Mouse (Mus musculus) liver, embryonic 12.5 days (tissue): ENCODE measurements at regions not wholly inside any gene's neighbourhood (a gene's known extent, or its start where the extent isn't known, plus 50 kb on each side); places are given as distances from the start of the nearest gene placed in this dataset.

Experiments used
- ATAC-seq: fragments of 200-750 bp; cut with Nextera tagmentation; 2 replicates; pipeline ENCODE4 v1.8.0; 2017; ENCODE audit warnings: moderate number of reproducible peaks, mild to moderate bottlenecking, moderate library complexity
- H3K27ac ChIP-seq: fragments of 300-500 bp; sonication (generic); 2 replicates; pipeline ENCODE4 v1.5.1; 2016; ENCODE audit warnings: mild to moderate bottlenecking
- H3K27me3 ChIP-seq: fragments of 300-500 bp; sonication (generic); replicated peaks from 2 replicates; pipeline ENCODE4 v1.6.1; 2016; ENCODE audit warnings: mild to moderate bottlenecking, moderate library complexity
- H3K36me3 ChIP-seq: fragments of 300-500 bp; sonication (generic); 2 replicates; pipeline ENCODE4 v1.6.1; 2016; ENCODE audit warnings: mild to moderate bottlenecking, moderate library complexity
- H3K4me1 ChIP-seq: fragments of 300-500 bp; sonication (generic); 2 replicates; pipeline ENCODE4 v1.6.1; 2016
- H3K4me2 ChIP-seq: fragments of 300-500 bp; sonication (generic); 2 replicates; pipeline ENCODE4 v1.6.1; 2016; ENCODE audit warnings: mild to moderate bottlenecking, moderate library complexity
- H3K4me3 ChIP-seq: fragments of 300-500 bp; sonication (generic); 2 replicates; pipeline ENCODE4 v1.5.1; 2016; ENCODE audit warnings: mild to moderate bottlenecking, moderate library complexity
- H3K9ac ChIP-seq: fragments of 300-500 bp; sonication (generic); 2 replicates; pipeline ENCODE4 v1.6.1; 2016; ENCODE audit warnings: mild to moderate bottlenecking, moderate library complexity
- H3K9me3 ChIP-seq: fragments of 300-500 bp; sonication (generic); replicated peaks from 2 replicates; pipeline ENCODE4 v1.6.1; 2016; ENCODE audit warnings: mild to moderate bottlenecking, moderate library complexity
- WGBS: fragments of 180-500 bp; shearing (Covaris S2); methylation state at CpG from one replicate; pipeline ENCODE4 v1.1.7; 2016; ENCODE audit not compliant: insufficient replicate concordance; 5-methylcytosine and 5-hydroxymethylcytosine counted together

DNA sequence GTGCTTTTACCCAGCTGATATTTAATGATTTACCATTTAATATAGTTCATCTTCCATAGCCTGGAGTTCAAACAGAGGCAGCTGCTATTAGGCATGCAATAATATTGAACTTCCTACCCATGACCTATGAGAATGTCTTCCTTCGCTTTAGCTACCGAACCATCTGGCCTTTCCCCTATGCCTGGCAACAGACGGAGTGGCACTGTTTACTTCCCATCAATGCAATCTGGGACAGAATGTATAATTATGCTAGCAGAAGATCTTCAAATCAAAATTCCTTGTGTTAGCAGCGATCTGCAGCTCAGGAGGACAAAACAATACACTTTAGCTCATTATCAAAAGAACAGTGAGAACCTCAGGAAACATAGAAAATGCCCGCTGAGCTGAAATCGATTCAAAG, 352.2 kb upstream of the Adgrl2 start:
- 77% methylated on average over 6 of the region's 6 CpGs for WGBS
- Histone ChIP-seq H3K4me1 (no peaks in the 10 kb centered on the region), H3K27ac (no peak overlapping the region), H3K4me3 (no peak overlapping the region), H3K36me3 (no peaks in the 10 kb centered on the region), H3K9ac (no peak overlapping the region), H3K4me2 (no peak overlapping the region), H3K27me3 (no peaks in the 10 kb centered on the region), H3K9me3 (no peaks in the 10 kb centered on the region)
- ATAC-seq, result no peak

- no peaks in the 10 kb centered on the region for H3K36me3 ChIP-seq
- no peak overlapping the region for H3K27ac ChIP-seq
- H3K4me3 ChIP-seq, result no peak overlapping the region
- ATAC-seq, result no peak
- H3K9me3 ChIP-seq, result no peaks in the 10 kb centered on the region
- no peaks in the 10 kb centered on the region for H3K27me3 ChIP-seq
- WGBS, result 87% methylated on average over 3 of the region's 3 CpGs
- no peaks in the 10 kb centered on the region for H3K4me1 ChIP-seq
- H3K9ac ChIP-seq, result no peak overlapping the region
- H3K4me2 ChIP-seq, result no peak overlapping the region
Measured at GRCm38 (mm10) chr3:149339374-149339753, 349.0 kb upstream of the Adgrl2 start.

DNA sequence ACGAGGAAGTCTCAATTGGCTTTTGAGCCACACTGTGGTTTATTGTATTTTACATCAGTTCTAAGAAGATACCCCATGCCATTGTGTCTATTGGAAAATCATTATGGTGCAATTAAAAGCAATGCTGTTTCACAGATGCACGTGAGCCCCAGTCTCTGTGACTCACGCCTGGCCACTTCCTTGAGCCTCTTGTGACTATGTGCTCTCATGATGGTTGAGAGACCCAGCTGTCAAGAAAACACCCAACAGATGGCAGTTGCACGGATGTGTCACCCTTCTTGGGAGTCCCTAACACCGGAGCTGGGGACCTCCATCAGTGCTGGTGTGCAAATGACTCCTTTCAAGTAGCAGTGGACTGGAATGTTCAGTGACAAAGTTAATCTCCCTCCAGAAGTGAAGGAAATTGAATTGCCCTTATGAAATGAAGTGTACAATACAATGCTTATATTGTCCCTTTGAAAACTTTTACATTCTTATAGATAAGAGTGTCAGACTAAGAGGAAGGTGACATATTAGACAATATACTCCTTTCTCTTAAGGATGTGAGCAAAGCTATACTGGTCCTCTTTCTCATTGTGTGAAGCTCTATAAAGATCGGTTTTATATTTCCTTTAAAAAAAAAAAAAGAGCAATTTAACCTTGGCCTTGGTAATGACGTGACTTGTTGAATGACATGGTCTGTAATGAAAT, 348.5 kb upstream of the Adgrl2 start:
- Histone ChIP-seq H3K9me3 (no peaks in the 10 kb centered on the region), H3K9ac (no peak overlapping the region), H3K4me3 (no peak overlapping the region), H3K4me1 (no peaks in the 10 kb centered on the region), H3K4me2 (no peak overlapping the region), H3K27me3 (no peaks in the 10 kb centered on the region), H3K27ac (no peak overlapping the region), H3K36me3 (no peaks in the 10 kb centered on the region)
- WGBS, result 65% methylated on average over 7 of the region's 7 CpGs
- no peak for ATAC-seq

- H3K27me3 ChIP-seq, result peaks cover 6% of the 10 kb centered on the region; the same call in 1 of the 2 replicates
- H3K4me1 ChIP-seq, result no peaks in the 10 kb centered on the region
- H3K4me3 ChIP-seq, result no peak overlapping the region
- H3K9ac ChIP-seq, result no peak overlapping the region
- WGBS, result 59% methylated on average over 6 of the region's 6 CpGs
- no peaks in the 10 kb centered on the region for H3K36me3 ChIP-seq
- H3K27ac ChIP-seq, result no peak overlapping the region
- H3K9me3 ChIP-seq, result no peaks in the 10 kb centered on the region
- ATAC-seq, result no peak
- no peak overlapping the region for H3K4me2 ChIP-seq
Measured at GRCm38 (mm10) chr3:149335259-149335658, 344.9 kb upstream of the Adgrl2 start.

DNA sequence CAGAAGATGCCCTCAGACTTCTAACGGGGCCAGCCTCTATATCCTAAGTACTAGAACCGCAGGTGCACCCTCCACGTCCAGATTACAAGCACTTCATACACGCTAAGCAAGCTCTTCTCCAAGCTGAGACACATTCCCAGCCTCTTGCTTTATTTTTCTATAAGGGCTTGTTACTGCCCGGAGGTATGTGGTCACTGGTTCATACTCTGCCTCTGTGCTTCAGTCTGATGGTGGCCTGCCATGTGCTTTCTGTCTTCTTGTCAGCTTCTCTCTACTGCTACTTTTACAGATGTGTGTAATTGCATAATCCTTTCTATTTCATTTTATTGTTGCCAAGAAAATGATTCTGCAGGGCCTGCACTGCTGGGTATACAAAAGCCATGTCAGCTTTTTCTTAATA, 343.3 kb upstream of the Adgrl2 start:
- H3K27ac ChIP-seq, result no peak overlapping the region
- peaks cover 6% of the 10 kb centered on the region; the same call in 1 of the 2 replicates for H3K27me3 ChIP-seq
- H3K36me3 ChIP-seq, result no peaks in the 10 kb centered on the region
- no peak for ATAC-seq
- no peaks in the 10 kb centered on the region for H3K9me3 ChIP-seq
- no peak overlapping the region for H3K9ac ChIP-seq
- H3K4me1 ChIP-seq, result 0 out of 2 replicates have a peak, but pooled peaks cover 7% of the 10 kb centered on the region
- WGBS, result 64% methylated on average over 5 of the region's 5 CpGs
- H3K4me3 ChIP-seq, result no peak overlapping the region
- H3K4me2 ChIP-seq, result no peak overlapping the region

- Histone ChIP-seq H3K36me3 (no peaks in the 10 kb centered on the region), H3K4me1 (0 out of 2 replicates have a peak, but pooled peaks cover 7% of the 10 kb centered on the region)
- no peak for ATAC-seq
Measured at GRCm38 (mm10) chr3:149333131-149333530, 342.8 kb upstream of the Adgrl2 start.

DNA sequence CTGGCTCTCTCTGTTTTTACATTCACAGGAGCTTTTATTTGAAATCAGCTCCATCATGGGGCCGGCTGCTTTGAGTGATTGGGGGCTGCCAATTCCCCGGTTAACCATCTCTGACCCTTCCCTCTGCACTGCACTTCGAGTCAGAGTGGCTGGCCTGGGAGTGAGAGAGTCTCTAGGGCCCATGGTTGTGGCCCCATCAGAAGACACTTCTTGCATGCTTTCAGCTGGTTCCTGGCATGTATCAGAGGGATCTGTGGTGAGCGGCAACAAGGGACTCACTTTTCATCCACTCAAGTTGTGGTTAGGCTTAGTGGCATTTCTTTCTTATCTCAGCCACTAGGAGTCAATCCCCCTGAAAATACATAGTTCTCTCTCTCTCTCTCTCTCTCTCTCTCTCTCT, 341.8 kb upstream of the Adgrl2 start:
- Histone ChIP-seq H3K4me3 (no peak overlapping the region), H3K4me2 (no peak overlapping the region), H3K27me3 (peaks cover 6% of the 10 kb centered on the region; the same call in 1 of the 2 replicates), H3K9ac (no peak overlapping the region), H3K36me3 (no peaks in the 10 kb centered on the region), H3K4me1 (0 out of 2 replicates have a peak, but pooled peaks cover 7% of the 10 kb centered on the region), H3K9me3 (no peaks in the 10 kb centered on the region), H3K27ac (no peak overlapping the region)
- WGBS, result 17% methylated on average over 4 of the region's 4 CpGs
- no peak for ATAC-seq

More at GRCm38 (mm10) chr3:149333131-149333530, 342.8 kb upstream of the Adgrl2 start:
- H3K27me3 ChIP-seq, result peaks cover 6% of the 10 kb centered on the region; the same call in 1 of the 2 replicates
- WGBS, result 36% methylated on average over 10 of the region's 10 CpGs
- H3K27ac ChIP-seq, result no peak overlapping the region
- H3K9ac ChIP-seq, result no peak overlapping the region
- no peaks in the 10 kb centered on the region for H3K9me3 ChIP-seq
- H3K4me2 ChIP-seq, result no peak overlapping the region
- H3K4me3 ChIP-seq, result no peak overlapping the region

DNA sequence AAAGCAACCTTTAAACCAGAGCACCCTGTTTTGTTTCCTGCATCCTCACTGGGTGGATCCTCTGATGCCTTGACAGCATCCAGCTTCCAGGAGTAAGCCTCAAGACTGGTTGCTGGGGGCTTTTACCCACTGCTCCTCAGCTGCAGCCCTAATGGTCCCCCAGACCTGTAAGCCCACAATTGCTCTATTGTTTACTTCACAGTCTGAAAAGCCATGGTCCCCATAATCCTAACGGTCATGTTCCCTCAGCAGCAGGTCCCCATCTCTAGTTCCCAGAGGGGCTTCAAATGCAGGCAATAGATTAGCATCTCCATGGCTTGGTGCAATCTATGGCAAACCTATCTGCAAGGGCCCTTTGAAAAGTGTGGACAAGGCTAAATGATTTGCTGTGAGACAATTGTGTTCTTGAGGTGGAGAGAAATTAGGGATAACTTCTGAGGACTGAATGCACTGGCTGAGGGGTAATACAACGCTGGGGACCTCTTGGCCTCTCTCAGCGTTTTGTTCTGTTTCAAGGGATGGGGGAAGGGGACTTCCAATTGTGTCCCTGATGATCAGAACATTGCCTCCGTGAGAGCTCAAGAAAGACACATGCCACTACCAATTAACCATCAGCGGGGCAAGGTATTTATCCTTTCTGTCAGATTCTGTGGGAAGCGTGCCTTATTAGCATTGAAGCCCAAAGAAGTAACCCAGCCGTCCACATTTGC, 341.1 kb upstream of the Adgrl2 start:
- Histone ChIP-seq H3K36me3 (no peaks in the 10 kb centered on the region), H3K27ac (no peak overlapping the region), H3K9me3 (no peaks in the 10 kb centered on the region), H3K4me1 (0 out of 2 replicates have a peak, but pooled peaks cover 7% of the 10 kb centered on the region), H3K4me3 (no peak overlapping the region), H3K9ac (no peak overlapping the region), H3K4me2 (no peak overlapping the region), H3K27me3 (peaks cover 6% of the 10 kb centered on the region; the same call in 1 of the 2 replicates)
- no peak for ATAC-seq
- 54% methylated on average over 7 of the region's 7 CpGs for WGBS

DNA sequence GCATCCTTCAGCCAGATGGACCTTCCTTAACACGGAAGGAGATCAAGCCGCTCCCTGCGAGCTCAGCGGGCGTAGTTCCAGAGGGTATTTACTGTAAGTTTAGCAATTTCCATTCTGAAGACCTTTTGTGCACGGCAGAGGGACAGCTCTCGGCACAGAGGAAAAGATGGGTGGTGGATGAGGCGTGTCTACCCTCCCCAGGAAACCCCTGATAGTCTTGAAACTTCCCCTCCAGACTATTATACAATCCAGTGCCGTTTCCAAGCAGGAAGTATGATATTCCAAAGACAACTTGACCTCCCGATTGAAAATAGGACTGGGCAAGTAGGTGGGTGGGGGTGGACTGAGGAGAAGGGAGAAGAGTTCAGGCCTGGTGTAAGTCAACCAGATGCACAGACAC, 340.4 kb upstream of the Adgrl2 start:
- H3K4me2 ChIP-seq, result no peak overlapping the region
- 0 out of 2 replicates have a peak, but pooled peaks cover 7% of the 10 kb centered on the region for H3K4me1 ChIP-seq
- ATAC-seq, result no peak
- H3K27me3 ChIP-seq, result peaks cover 6% of the 10 kb centered on the region; the same call in 1 of the 2 replicates
- 63% methylated on average over 10 of the region's 10 CpGs for WGBS
- H3K4me3 ChIP-seq, result no peak overlapping the region
- no peak overlapping the region for H3K27ac ChIP-seq
- H3K9me3 ChIP-seq, result no peaks in the 10 kb centered on the region
- no peak overlapping the region for H3K9ac ChIP-seq
- H3K36me3 ChIP-seq, result no peaks in the 10 kb centered on the region

DNA sequence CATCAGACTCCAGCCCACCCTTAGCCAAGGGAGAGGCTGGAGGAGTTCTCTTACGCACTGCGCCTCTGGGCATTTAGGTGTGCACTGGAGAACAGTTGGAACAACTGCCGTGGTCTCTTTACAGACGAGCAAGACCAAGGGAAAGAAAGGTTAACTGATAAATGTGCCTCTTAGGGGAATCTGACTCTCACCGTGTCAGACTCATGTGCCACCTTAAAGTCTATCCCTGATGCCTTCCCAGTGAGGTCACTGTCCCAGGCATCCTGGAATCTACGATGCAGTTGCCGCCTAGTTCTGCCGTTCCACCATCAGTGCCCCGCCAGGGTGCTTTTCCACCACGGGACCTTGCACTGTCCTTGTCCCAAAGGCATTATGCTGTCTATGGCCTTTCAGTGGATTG, 339.7 kb upstream of the Adgrl2 start:
- Histone ChIP-seq H3K36me3 (no peaks in the 10 kb centered on the region), H3K9me3 (no peaks in the 10 kb centered on the region), H3K9ac (no peak overlapping the region), H3K27me3 (peaks cover 6% of the 10 kb centered on the region; the same call in 1 of the 2 replicates), H3K27ac (no peak overlapping the region), H3K4me3 (no peak overlapping the region), H3K4me2 (no peak overlapping the region), H3K4me1 (0 out of 2 replicates have a peak, but pooled peaks cover 7% of the 10 kb centered on the region)
- WGBS, result 75% methylated on average over 10 of the region's 10 CpGs
- no peak for ATAC-seq

DNA sequence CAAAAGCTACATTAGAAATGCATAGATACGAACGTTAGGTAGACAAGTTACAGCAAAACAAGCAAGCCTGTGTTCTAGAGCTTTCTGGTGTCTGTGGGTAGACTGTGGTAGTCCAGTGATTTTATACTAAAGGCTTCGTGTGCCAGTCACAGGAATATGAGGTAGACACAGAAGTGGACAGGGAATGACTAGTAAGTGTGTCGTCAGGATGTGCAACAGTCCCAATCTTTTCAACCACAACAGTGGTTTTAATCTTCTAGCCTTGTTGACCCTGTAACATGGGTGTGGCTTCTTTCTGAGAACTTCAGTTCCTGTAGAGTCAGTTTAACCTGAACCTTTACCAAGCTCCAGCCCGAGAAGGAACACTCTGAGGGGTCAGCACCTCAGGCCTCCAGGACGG, 339.3 kb upstream of the Adgrl2 start:
- no peak overlapping the region for H3K27ac ChIP-seq
- no peak overlapping the region for H3K4me2 ChIP-seq
- ATAC-seq, result no peak; the same call in 1 of the 2 replicates
- no peaks in the 10 kb centered on the region for H3K36me3 ChIP-seq
- no peak overlapping the region for H3K4me3 ChIP-seq
- peaks cover 6% of the 10 kb centered on the region; the same call in 1 of the 2 replicates for H3K27me3 ChIP-seq
- WGBS, result 57% methylated on average over 6 of the region's 6 CpGs
- H3K4me1 ChIP-seq, result 0 out of 2 replicates have a peak, but pooled peaks cover 7% of the 10 kb centered on the region
- no peak overlapping the region for H3K9ac ChIP-seq
- no peaks in the 10 kb centered on the region for H3K9me3 ChIP-seq

- Histone ChIP-seq H3K36me3 (no peaks in the 10 kb centered on the region), H3K9ac (no peak overlapping the region), H3K27me3 (no peaks in the 10 kb centered on the region), H3K4me1 (0 out of 2 replicates have a peak, but pooled peaks cover 7% of the 10 kb centered on the region), H3K4me2 (no peak overlapping the region), H3K9me3 (no peaks in the 10 kb centered on the region), H3K27ac (no peak overlapping the region), H3K4me3 (no peak overlapping the region)
- ATAC-seq, result no peak
- 25% methylated on average over 5 of the region's 5 CpGs for WGBS
Measured at GRCm38 (mm10) chr3:149326664-149327063, 336.3 kb upstream of the Adgrl2 start.
